ENCODE assay signal across 1 mouse cellular context in the genomic region with DNA sequence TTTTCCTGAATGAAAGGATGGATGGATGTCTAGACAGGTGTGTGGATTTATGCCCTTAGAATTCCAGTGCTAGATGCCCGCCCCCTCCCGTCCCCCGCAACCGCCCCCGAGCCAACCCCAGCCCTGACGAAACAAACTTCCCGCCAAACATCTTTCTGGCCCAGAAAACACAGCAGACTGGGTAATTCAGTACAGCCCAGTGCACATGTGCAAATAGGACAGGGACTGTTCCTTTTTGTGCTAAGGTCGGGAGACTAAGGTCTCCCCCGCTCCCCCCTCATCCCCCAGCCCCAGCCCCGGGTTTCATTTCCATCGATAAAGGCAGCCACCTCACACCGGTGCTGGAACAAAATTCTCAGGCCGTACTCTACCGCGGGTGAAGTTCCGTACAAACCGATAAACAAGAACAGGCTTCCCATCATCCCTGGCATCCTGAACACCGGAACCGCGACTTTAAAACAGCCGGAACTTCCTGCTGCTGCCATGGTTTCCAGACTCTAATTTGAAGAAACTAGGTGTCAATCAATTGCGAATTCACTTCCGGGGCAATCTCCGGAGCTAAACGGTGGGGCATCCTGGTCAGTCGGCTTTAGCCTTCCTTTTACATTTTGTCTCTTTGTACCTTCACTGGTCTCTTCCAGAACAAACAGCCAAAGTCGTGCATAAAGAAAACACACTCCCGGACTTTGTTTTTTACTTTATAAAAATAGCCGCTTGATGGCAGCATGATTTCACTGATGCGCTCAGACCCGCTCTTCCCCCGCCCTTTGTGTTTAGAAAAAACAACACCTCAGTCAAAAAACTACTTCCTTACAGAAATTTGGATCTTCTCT.
TF ChIP-seq lines count a peak whose summit lies in the region.

No protein-coding gene starts in this region.

TF ChIP-seq in CH12.LX, 34 proteins besides CTCF, POLR2A, EP300 and RAD21 (continued from another document):
- TF ChIP-seq HCFC1 (IDR thresholded peaks at IDR 0.05; ENCODE audit: low read depth, low read length) (peak; percentile 90), ZKSCAN1 (IDR thresholded peaks at IDR 0.05; ENCODE audit: borderline replicate concordance, low read depth, low read length) (no peak), MEF2A (IDR thresholded peaks at IDR 0.05; ENCODE audit: borderline replicate concordance, low read depth, low read length) (no peak), IRF4 (IDR thresholded peaks at IDR 0.05; ENCODE audit: low read depth, low read length) (no peak), TCF12 (IDR thresholded peaks at IDR 0.05; ENCODE audit: low read depth, low read length) (no peak; the same call in 1 of the 2 replicates), GABPA (IDR thresholded peaks at IDR 0.05; ENCODE audit: insufficient replicate concordance, low read depth, low read length) (no peak; the same call in 1 of the 2 replicates), MAZ (IDR thresholded peaks at IDR 0.05; ENCODE audit: low read depth, low read length) (peak; percentile 75; the same call in 1 of the 2 replicates), PAX5 (IDR thresholded peaks at IDR 0.05; ENCODE audit: low read length) (no peak), TBP (conservative IDR thresholded peaks at IDR 0.05; ENCODE audit: low read depth, low read length) (peak; percentile 72), CHD1 (IDR thresholded peaks at IDR 0.05; ENCODE audit: low read depth, low read length) (no peak), MXI1 (IDR thresholded peaks at IDR 0.05; ENCODE audit: low read depth, low read length) (0 out of 2 replicates have a peak, but pooled peaks have one; percentile 41), JUND (conservative IDR thresholded peaks at IDR 0.05; ENCODE audit: low read depth, low read length) (no peak), ZC3H11A (IDR thresholded peaks at IDR 0.05; ENCODE audit: low read depth, low read length) (no peak), ELF1 (IDR thresholded peaks at IDR 0.05; ENCODE audit: low read depth, low read length) (peak; percentile 85), MAFK (IDR thresholded peaks at IDR 0.05; ENCODE audit: insufficient replicate concordance, low read length) (no peak), MYC (IDR thresholded peaks at IDR 0.05; ENCODE audit: low read depth, low read length) (peak; percentile 47; the same call in 1 of the 2 replicates), ZNF384 (IDR thresholded peaks at IDR 0.05; ENCODE audit: low read depth, low read length) (peak; percentile 100), SMC3 (IDR thresholded peaks at IDR 0.05; ENCODE audit: low read depth, low read length) (no peak), USF2 (conservative IDR thresholded peaks at IDR 0.05; ENCODE audit: low read depth, low read length) (no peak), ZMIZ1 (IDR thresholded peaks at IDR 0.05; ENCODE audit: low read depth, low read length) (no peak), NRF1 (IDR thresholded peaks at IDR 0.05; ENCODE audit: low read depth, low read length) (no peak), KAT2A (IDR thresholded peaks at IDR 0.05; ENCODE audit: insufficient replicate concordance, low read length) (peak; percentile 90; the same call in 1 of the 2 replicates), RCOR1 (conservative IDR thresholded peaks at IDR 0.05; ENCODE audit: low read depth, low read length) (no peak), BHLHE40 (IDR thresholded peaks at IDR 0.05; ENCODE audit: low read depth, low read length) (no peak), ETS1 (conservative IDR thresholded peaks at IDR 0.05; ENCODE audit: low read depth, low read length) (no peak), USF1 (IDR thresholded peaks at IDR 0.05; ENCODE audit: low read depth, low read length) (no peak), CHD2 (IDR thresholded peaks at IDR 0.05; ENCODE audit: low read length) (peak; percentile 93), E2F4 (IDR thresholded peaks at IDR 0.05; ENCODE audit: insufficient replicate concordance, low read depth, low read length) (no peak)
